Mouse (Mus musculus) urinary bladder, postnatal 4 days (tissue): ENCODE measurements around the gene Itgad.

ENCODE experiments used
- DNase-seq, 2 experiments: peaks; one replicate each; pipeline ENCODE4 v3.0.0; 2021 to 2022; ENCODE audit warnings: low spot score in 2 of 2

The Itgad gene

GRCm38 (mm10) chr7:128180126-128180525, 25.9 kb downstream of the Itgad start:
- no peak for DNase-seq

GRCm38 (mm10) chr7:128180546-128180945, 26.4 kb downstream of the Itgad start:
- DNase-seq, result no peak

- no peak for DNase-seq
Measured at GRCm38 (mm10) chr7:128181691-128182090, 27.5 kb downstream of the Itgad start.

GRCm38 (mm10) chr7:128201607-128202006, 47.4 kb downstream of the Itgad start:
- DNase-seq, result no peak

- no peak for DNase-seq
Measured at GRCm38 (mm10) chr7:128203071-128203470, 48.9 kb downstream of the Itgad start.

GRCm38 (mm10) chr7:128204179-128204578, 50.0 kb downstream of the Itgad start:
- DNase-seq, result no peak

GRCm38 (mm10) chr7:128205695-128206094, 51.5 kb downstream of the Itgad start:
- no peak for DNase-seq

GRCm38 (mm10) chr7:128206152-128206551, 52.0 kb downstream of the Itgad start, which contains the start of gene Cox6a2:
Gene Cox6a2 (minus strand): TSS chr7:128206387.
- no peak for DNase-seq

- DNase-seq, result no peak
Measured at GRCm38 (mm10) chr7:128208187-128208586, 54.0 kb downstream of the Itgad start.

- DNase-seq, result no peak
Measured at GRCm38 (mm10) chr7:128209826-128210225, 55.6 kb downstream of the Itgad start.

GRCm38 (mm10) chr7:128219952-128220351, 65.8 kb downstream of the Itgad start:
- no peak for DNase-seq

- DNase-seq, result no peak
Measured at GRCm38 (mm10) chr7:128220936-128221335, 66.8 kb downstream of the Itgad start.

- no peak for DNase-seq
Measured at GRCm38 (mm10) chr7:128231741-128232140, 77.6 kb downstream of the Itgad start.

- no peak for DNase-seq
Measured at GRCm38 (mm10) chr7:128234796-128235195, 80.6 kb downstream of the Itgad start.

GRCm38 (mm10) chr7:128235481-128235880, 81.3 kb downstream of the Itgad start:
- no peak for DNase-seq

GRCm38 (mm10) chr7:128236426-128236825, 82.2 kb downstream of the Itgad start:
- no peak for DNase-seq

- peak; percentile 82 to 89 for DNase-seq
Measured at GRCm38 (mm10) chr7:128236856-128237592, 82.8 kb downstream of the Itgad start, which contains the start of gene Armc5. Gene Armc5 (plus strand): TSS chr7:128237342.

GRCm38 (mm10) chr7:128237593-128237926, 83.4 kb downstream of the Itgad start:
- no peak for DNase-seq

- DNase-seq, result peak; percentile 100
Measured at GRCm38 (mm10) chr7:128237927-128238778, 84.0 kb downstream of the Itgad start, which contains the start of gene 9130023H24Rik. Gene 9130023H24Rik (minus strand): TSS chr7:128238031.

GRCm38 (mm10) chr7:128238991-128239390, 84.8 kb downstream of the Itgad start:
- no peak for DNase-seq

- DNase-seq, result no peak
Measured at GRCm38 (mm10) chr7:128240131-128240784, 86.1 kb downstream of the Itgad start.

GRCm38 (mm10) chr7:128242331-128242730, 88.2 kb downstream of the Itgad start:
- no peak for DNase-seq
